Mouse (Mus musculus) brown adipose tissue, adult 24 weeks (tissue): ENCODE measurements around the gene Mmp14. TPM values are rescaled to one million over a fixed set of nuclear protein-coding genes. Genes with fewer than 3 reads are reported as not detected.
A peak's percentile ranks its signal among the peaks of the same experiment; 100 is the strongest.

Experiments used
- H3K27ac ChIP-seq: fragments of 200-500 bp; replicated peaks from 2 replicates; pipeline ENCODE4 v1.5.1; 2012; ENCODE audit warnings: low read depth, mild to moderate bottlenecking, low read length
- H3K4me1 ChIP-seq: fragments of 200-500 bp; 2 replicates; pipeline ENCODE4 v1.6.1; 2012; ENCODE audit warnings: low read length, mixed read lengths; ENCODE audit not compliant: control insufficient read depth, insufficient read depth, insufficient read length
- H3K4me3 ChIP-seq: fragments of 200-500 bp; 2 replicates; pipeline ENCODE4 v1.5.1; 2012; ENCODE audit warnings: low read depth, mild to moderate bottlenecking, low read length, moderate library complexity; ENCODE audit not compliant: insufficient read depth
- polyA plus RNA-seq: library from polyadenylated mRNA; stranded (reverse); fragments of >200 nt; gene quantifications from 2 replicates; pipeline ENCODE4 v1.2.4, GENCODE M21; 2012; ENCODE audit not compliant: missing spikeins, insufficient read depth, insufficient read length

Mmp14 gene
- 10.8 and 10.9 TPM in 2 replicates for polyA plus RNA-seq

DNA sequence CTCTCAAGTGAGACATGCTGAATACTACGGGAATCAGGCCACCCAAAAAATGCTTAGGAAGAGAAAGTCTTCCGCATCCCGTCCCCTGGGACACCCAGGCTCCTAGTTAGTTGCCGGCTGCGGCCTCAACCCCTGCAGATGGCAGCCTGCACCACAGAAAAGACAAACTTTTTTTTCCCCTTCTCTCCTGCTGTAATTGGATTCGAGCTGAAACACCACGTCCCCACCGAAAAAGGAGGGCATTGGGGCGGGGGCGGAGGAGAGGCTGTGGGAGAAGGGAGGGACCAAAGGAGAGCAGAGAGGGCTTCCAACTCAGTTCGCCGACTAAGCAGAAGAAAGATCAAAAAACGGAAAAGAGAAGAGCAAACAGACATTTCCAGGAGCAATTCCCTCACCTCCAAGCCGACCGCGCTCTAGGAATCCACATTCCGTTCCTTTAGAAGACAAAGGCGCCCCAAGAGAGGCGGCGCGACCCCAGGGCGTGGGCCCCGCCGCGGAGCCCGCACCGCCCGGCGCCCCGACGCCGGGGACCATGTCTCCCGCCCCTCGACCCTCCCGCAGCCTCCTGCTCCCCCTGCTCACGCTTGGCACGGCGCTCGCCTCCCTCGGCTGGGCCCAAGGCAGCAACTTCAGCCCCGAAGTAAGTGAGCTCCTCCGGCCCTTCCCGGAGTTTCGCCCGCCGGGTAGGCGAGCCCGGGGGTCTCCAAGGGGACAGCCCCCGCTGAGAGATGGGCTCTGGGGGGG is at the start of gene Mmp14:
Mmp14 (plus strand) TSS at position 279 of the 744 bp plus-strand sequence.
- Histone ChIP-seq H3K4me1 (peaks cover 6% of the 10 kb centered on the region), H3K27ac (peak within 1 kb of the TSS; percentile 63), H3K4me3 (peak within 1 kb of the TSS; percentile 75)

GRCm38 (mm10) chr14:54381816-54382215 is 49.6 kb upstream of the Mmp14 start:
- Histone ChIP-seq H3K4me3 (no peak overlapping the region), H3K27ac (no peak overlapping the region), H3K4me1 (no peaks in the 10 kb centered on the region; the same call in none of the 2 replicates)

GRCm38 (mm10) chr14:54382641-54383040 is 48.8 kb upstream of the Mmp14 start:
- no peaks in the 10 kb centered on the region; the same call in none of the 2 replicates for H3K4me1 ChIP-seq
- no peak overlapping the region for H3K27ac ChIP-seq
- H3K4me3 ChIP-seq: no peak overlapping the region

DNA sequence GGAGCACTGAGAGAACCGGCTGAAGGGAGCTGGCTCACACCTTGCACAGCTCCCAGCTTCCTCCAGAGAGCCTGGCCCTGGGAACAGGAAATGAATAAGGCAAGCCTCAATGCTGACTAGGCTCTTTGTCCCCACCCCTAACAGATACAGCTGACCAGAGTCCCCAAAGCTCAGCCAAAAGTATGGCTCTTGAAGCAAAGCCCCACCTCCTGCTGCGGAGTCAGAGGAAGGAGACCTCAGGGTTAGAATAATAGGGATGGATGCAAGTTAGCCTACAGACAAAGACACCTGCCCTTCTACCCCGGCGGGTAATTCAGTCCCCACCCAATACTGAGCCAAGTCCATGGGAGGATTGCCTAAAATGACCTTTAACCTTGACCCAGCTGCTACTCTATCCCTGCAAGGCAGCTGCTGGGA is 48.0 kb upstream of the Mmp14 start:
- no peaks in the 10 kb centered on the region; the same call in none of the 2 replicates for H3K4me1 ChIP-seq
- H3K4me3 ChIP-seq: no peak overlapping the region
- no peak overlapping the region for H3K27ac ChIP-seq

GRCm38 (mm10) chr14:54384396-54384795 is 47.0 kb upstream of the Mmp14 start:
- Histone ChIP-seq H3K4me1 (no peaks in the 10 kb centered on the region; the same call in none of the 2 replicates), H3K4me3 (no peak overlapping the region), H3K27ac (no peak overlapping the region)

GRCm38 (mm10) chr14:54385968-54386618 is 45.3 kb upstream of the Mmp14 start:
- Histone ChIP-seq H3K4me3 (no peak overlapping the region), H3K27ac (no peak overlapping the region), H3K4me1 (no peaks in the 10 kb centered on the region; the same call in none of the 2 replicates)

- Histone ChIP-seq H3K4me3 (no peak overlapping the region), H3K4me1 (no peaks in the 10 kb centered on the region; the same call in none of the 2 replicates), H3K27ac (no peak overlapping the region)
Observed at GRCm38 (mm10) chr14:54387546-54387945, 43.9 kb upstream of the Mmp14 start.

DNA sequence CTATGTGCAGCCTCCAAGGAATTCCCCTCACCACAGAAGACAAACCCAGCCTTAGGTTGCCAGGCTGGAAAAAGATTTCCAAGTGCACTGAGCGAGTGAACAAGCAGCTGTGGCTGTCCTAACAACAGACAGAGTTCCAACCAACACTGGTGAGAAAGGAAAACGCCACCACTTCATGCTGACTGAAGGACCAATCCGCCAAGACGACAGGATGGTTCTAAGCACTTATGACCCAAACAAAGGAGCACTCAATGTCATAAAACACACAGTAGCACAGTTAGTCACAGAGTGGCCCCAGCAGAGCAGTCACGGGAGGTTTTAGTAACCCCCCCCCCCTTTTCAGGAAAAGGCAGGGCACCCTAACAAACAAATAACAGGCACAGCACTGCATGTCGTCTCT is 40.6 kb upstream of the Mmp14 start:
- H3K27ac ChIP-seq: no peak overlapping the region
- H3K4me3 ChIP-seq: no peak overlapping the region
- no peaks in the 10 kb centered on the region for H3K4me1 ChIP-seq

DNA sequence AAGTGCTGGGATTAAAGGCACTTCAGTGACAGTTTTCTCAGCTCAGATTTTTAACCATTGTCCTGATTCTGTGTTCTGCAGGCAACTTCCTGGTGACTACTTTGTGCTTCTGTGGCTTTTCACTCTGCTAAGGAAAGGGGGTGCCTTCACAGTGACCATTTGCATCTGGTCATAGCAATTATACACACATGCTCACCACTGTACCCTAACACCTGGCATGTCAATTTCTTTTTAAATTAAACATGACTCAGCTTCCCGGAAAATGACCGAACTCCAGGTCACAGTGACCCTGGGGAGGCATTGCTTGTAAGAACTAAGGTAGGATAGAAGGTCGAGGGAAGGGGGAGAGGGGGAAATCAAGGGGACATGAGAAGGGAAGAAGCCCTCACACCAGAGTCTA is 37.6 kb upstream of the Mmp14 start:
- Histone ChIP-seq H3K4me3 (no peak overlapping the region), H3K27ac (no peak overlapping the region), H3K4me1 (no peaks in the 10 kb centered on the region)

- 0 out of 2 replicates have a peak, but pooled peaks cover 3% of the 10 kb centered on the region for H3K4me1 ChIP-seq
- no peak overlapping the region for H3K4me3 ChIP-seq
- H3K27ac ChIP-seq: no peak overlapping the region
Observed at GRCm38 (mm10) chr14:54394309-54394708, 37.1 kb upstream of the Mmp14 start.

DNA sequence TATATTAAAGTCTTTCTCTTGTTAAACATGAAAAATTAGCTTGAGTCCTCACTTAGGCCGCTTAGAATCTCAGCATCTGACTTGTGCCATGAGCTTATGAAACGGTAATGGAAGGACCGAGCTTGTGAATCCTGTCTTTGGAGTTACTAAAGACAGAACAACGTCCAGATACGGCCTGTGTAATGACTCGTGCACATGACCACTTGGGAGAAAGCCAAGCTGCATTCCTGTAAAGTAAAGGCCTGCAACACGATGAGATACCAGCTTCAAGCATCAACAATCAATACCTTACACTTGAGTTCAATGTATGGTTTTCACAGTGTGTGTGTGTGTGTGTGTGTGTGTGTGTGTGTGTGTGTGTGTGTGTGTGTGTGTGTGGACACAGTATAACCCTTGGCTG is 34.7 kb upstream of the Mmp14 start:
- H3K4me1 ChIP-seq: 0 out of 2 replicates have a peak, but pooled peaks cover 3% of the 10 kb centered on the region
- no peak overlapping the region for H3K4me3 ChIP-seq
- H3K27ac ChIP-seq: no peak overlapping the region

DNA sequence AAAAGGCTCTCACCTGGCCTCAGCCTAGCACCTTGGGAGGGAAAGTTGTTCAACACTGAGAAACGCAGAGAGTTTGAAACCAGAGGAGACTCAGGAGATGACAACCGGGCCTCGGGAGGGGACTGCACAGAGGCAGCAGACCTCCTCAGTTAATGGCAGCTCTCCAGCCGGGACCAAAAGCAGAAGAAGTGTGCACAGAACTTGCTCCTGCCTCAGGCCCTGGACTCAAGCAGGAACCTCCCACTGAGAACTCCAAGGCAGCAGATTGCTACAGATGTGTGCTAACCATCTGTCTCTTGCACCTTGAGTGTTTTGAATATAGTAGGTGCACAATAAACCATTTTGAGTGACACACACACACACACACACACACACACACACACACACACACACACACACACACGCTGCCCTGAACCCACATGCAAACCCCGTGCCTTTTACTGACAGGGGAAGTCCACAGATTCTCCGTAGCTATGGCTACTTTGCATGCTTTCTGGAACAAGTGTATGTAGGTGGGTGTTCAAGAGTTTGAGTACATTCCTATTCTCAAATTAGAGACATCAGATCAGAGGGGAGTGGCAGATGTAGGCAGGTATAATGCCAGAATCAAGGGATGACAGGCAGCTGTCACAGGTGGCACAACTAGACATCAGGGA is 33.4 kb upstream of the Mmp14 start:
- Histone ChIP-seq H3K27ac (no peak overlapping the region), H3K4me3 (no peak overlapping the region), H3K4me1 (0 out of 2 replicates have a peak, but pooled peaks cover 3% of the 10 kb centered on the region)

DNA sequence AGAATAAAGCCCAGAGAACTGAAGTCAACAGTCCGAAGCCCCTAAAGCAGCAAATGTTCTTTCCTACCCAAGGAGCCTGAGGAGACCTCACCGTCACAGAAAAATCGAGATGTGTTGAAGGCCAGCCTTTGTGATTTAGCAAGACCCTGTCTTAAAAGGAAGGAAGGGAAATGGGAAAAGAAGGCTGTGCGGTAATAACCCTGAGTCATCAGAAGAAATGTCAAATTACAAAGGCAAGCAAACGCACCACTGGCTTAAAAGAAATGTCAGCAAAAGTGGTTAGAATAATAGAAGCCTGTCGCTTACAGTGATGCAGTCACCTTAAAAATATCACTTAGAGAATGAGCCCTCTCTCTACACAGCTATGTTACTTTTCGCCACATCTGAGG is 32.9 kb upstream of the Mmp14 start:
- Histone ChIP-seq H3K27ac (0 out of 2 replicates have a peak overlapping the region, but pooled peaks have one; percentile 50), H3K4me1 (0 out of 2 replicates have a peak, but pooled peaks cover 3% of the 10 kb centered on the region), H3K4me3 (no peak overlapping the region)

DNA sequence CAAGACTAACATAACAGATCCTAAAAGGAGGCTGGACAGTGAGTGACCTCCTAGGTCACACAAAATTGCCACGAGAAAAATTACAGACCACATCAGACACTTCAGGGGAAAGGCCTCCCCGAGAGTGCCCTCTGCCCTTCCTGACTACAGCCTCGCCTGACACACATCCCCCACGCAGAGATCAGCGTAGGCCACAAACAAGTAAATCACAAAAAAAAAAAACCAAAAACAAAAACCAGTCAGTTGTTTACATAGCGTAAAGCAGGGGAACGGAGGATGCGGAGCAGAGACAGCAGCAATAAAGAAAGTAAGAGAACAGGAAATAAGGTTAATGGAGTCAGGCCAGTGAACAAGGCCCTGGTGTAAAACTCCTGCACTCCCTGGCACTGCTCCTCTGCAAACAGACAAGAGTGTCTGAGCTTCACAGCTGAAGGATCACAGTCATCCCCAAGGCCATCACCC is 32.5 kb upstream of the Mmp14 start:
- H3K27ac ChIP-seq: peak overlapping the region; percentile 50; the same call in 1 of the 2 replicates
- no peak overlapping the region for H3K4me3 ChIP-seq
- H3K4me1 ChIP-seq: 0 out of 2 replicates have a peak, but pooled peaks cover 3% of the 10 kb centered on the region

GRCm38 (mm10) chr14:54401723-54402122 is 29.7 kb upstream of the Mmp14 start:
- H3K4me3 ChIP-seq: no peak overlapping the region
- no peak overlapping the region for H3K27ac ChIP-seq
- 0 out of 2 replicates have a peak, but pooled peaks cover 3% of the 10 kb centered on the region for H3K4me1 ChIP-seq
